Mouse (Mus musculus): ENCODE data around the gene Olfr47. TPM values are rescaled to one million over a fixed set of nuclear protein-coding genes. Genes with fewer than 3 reads are reported as not detected.
A peak's percentile ranks its signal among the peaks of the same experiment; 100 is the strongest.

The Olfr47 gene
- polyA plus RNA-seq, 1 experiment from 2014 or later = not detected

GRCm38 (mm10) chr6:43266356-43266755, 35.0 kb downstream of the Olfr47 start:
- Histone ChIP-seq H3K4me3 (peak overlapping the region; percentile 67), H3K9me3 (no peaks in the 10 kb centered on the region), H3K36me3 (replicated peaks) (no peaks in the 10 kb centered on the region), H3K27me3 (ENCODE audit: poor library complexity, severe bottlenecking) (peaks cover 42% of the 10 kb centered on the region), H3K27ac (no peak overlapping the region), H3K4me1 (peaks cover 17% of the 10 kb centered on the region)
- 4% methylated on average over 8 of the region's 8 CpGs for WGBS
- DNase-seq (ENCODE audit: extremely low spot score, low spot score) = peak; percentile 17

GRCm38 (mm10) chr6:43272597-43272996, 41.3 kb downstream of the Olfr47 start:
- Histone ChIP-seq H3K4me1 (no peaks in the 10 kb centered on the region), H3K4me3 (no peak overlapping the region), H3K27me3 (ENCODE audit: poor library complexity, severe bottlenecking) (0 out of 2 replicates have a peak, but pooled peaks cover under 1% of the 10 kb centered on the region), H3K27ac (0 out of 2 replicates have a peak overlapping the region, but pooled peaks have one; percentile 20), H3K36me3 (replicated peaks) (no peaks in the 10 kb centered on the region), H3K9me3 (no peaks in the 10 kb centered on the region)
- DNase-seq (ENCODE audit: extremely low spot score, low spot score) = no peak

- Histone ChIP-seq H3K27me3 (ENCODE audit: poor library complexity, severe bottlenecking) (no peaks in the 10 kb centered on the region), H3K4me1 (no peaks in the 10 kb centered on the region), H3K4me3 (no peak overlapping the region), H3K36me3 (replicated peaks) (no peaks in the 10 kb centered on the region), H3K27ac (no peak overlapping the region), H3K9me3 (no peaks in the 10 kb centered on the region)
- DNase-seq (ENCODE audit: extremely low spot score, low spot score) = no peak
- WGBS = 89% methylated on average over 4 of the region's 4 CpGs
Measured at GRCm38 (mm10) chr6:43274123-43274522, 42.8 kb downstream of the Olfr47 start.

GRCm38 (mm10) chr6:43278247-43278646, 46.9 kb downstream of the Olfr47 start:
- Histone ChIP-seq H3K36me3 (replicated peaks) (no peaks in the 10 kb centered on the region), H3K9me3 (no peaks in the 10 kb centered on the region), H3K4me1 (no peaks in the 10 kb centered on the region), H3K4me3 (no peak overlapping the region), H3K27ac (no peak overlapping the region), H3K27me3 (ENCODE audit: poor library complexity, severe bottlenecking) (no peaks in the 10 kb centered on the region)
- DNase-seq (ENCODE audit: extremely low spot score, low spot score) = no peak

- no peak overlapping the region for H3K4me3 ChIP-seq
Measured at GRCm38 (mm10) chr6:43280481-43280880, 49.2 kb downstream of the Olfr47 start.

More at GRCm38 (mm10) chr6:43280481-43280880, 49.2 kb downstream of the Olfr47 start:
- WGBS = 92% methylated on average over 5 of the region's 5 CpGs
- Histone ChIP-seq H3K27me3 (ENCODE audit: poor library complexity, severe bottlenecking) (no peaks in the 10 kb centered on the region), H3K36me3 (replicated peaks) (no peaks in the 10 kb centered on the region), H3K4me1 (no peaks in the 10 kb centered on the region), H3K27ac (no peak overlapping the region), H3K9me3 (no peaks in the 10 kb centered on the region)
- no peak for DNase-seq (ENCODE audit: extremely low spot score, low spot score)

Other genes starting within 250 kb of the Olfr47 start
- gene Olfr441, start 125.2 kb upstream of the Olfr47 start, polyA plus RNA-seq (2016; fragmentation: Nextera tagmentation; extraction: Ambion mirVana) = not detected in 2 replicates
- gene Olfr237-ps1, start 85.0 kb upstream of the Olfr47 start, polyA plus RNA-seq (2016; fragmentation: Nextera tagmentation; extraction: Ambion mirVana) = not detected in 2 replicates
- not detected in 2 replicates for gene Olfr437, start 68.2 kb upstream of the Olfr47 start, polyA plus RNA-seq (2016; fragmentation: Nextera tagmentation; extraction: Ambion mirVana)
- gene Olfr13, start 59.4 kb upstream of the Olfr47 start, polyA plus RNA-seq (2016; fragmentation: Nextera tagmentation; extraction: Ambion mirVana) = not detected in 2 replicates
- gene Olfr435, start 34.4 kb upstream of the Olfr47 start, polyA plus RNA-seq (2016; fragmentation: Nextera tagmentation; extraction: Ambion mirVana) = not detected in 2 replicates
- gene Olfr434, start 18.5 kb upstream of the Olfr47 start, polyA plus RNA-seq (2016; fragmentation: Nextera tagmentation; extraction: Ambion mirVana) = not detected in 2 replicates
- gene Arhgef5, start 34.1 kb downstream of the Olfr47 start, polyA plus RNA-seq (2016; fragmentation: Nextera tagmentation; extraction: Ambion mirVana) = 3.6 and 4.1 TPM in 2 replicates
- gene Nobox, start 78.0 kb downstream of the Olfr47 start, polyA plus RNA-seq (2016; fragmentation: Nextera tagmentation; extraction: Ambion mirVana) = not detected in 2 replicates